Mouse (Mus musculus) liver, embryonic 14.5 days (tissue): ENCODE data around the gene Tmem117.

ENCODE experiments used
- CTCF ChIP-seq: IDR thresholded peaks from 2 replicates; pipeline ENCODE4 v1.5.1; 2016; ENCODE audit warnings: antibody characterized with exemption, low read depth, control low read depth
- EP300 ChIP-seq: IDR thresholded peaks from 2 replicates; pipeline ENCODE4 v1.6.1; 2016; ENCODE audit warnings: antibody characterized with exemption, low read depth

- TF ChIP-seq CTCF (no peak), EP300 (no peak)
These were observed 17.0 kb downstream of the Tmem117 start for GRCm38 (mm10) chr15:94646012-94646411.
